Mouse (Mus musculus): Measurements from ENCODE around the gene Bcar3.

DNA sequence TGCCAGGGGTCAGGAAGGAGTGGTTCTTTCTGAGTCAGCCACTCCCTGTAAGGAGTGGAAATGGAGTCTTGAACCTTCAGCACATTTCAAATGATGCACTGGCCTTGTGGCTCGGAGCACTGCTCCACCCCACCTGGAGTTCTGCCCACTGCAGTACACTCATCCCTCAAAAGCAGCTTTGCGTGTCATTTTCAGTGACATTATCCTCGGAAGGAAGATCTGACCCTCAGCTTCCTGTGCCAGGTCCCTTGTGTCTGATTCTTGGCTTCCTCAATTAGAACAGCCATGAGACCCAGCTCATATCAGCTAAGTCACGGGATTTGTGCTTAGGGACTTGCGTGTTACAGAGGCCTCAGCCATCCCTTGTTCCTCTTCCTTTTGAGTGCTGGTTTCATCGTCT is 203.9 kb downstream of the Bcar3 start:
- TF ChIP-seq CTCF (IDR thresholded peaks at IDR 0.05; ENCODE audit: insufficient read depth, low read length) (no peak), POLR2A (IDR thresholded peaks at IDR 0.05; ENCODE audit: borderline replicate concordance, extremely low read depth, low read depth, low read length) (no peak)

All from lung, adult 2 months (tissue).